Mouse (Mus musculus): ENCODE measurements around the gene Spc25. TPM values are rescaled to one million over a fixed set of nuclear protein-coding genes. Genes with fewer than 3 reads are reported as not detected.

Gene Spc25
- total and polyA plus RNA-seq, 3 experiments: 25.8 to 31.3 TPM; not detected in 1

GRCm38 (mm10) chr2:69224724-69225123 is 18.7 kb upstream of the Spc25 start:
- TF ChIP-seq MEF2A (IDR thresholded peaks at IDR 0.05; ENCODE audit: extremely low read depth, insufficient replicate concordance, low read depth, low read length, poor library complexity, severe bottlenecking): no peak
- TF ChIP-seq ELF1 (IDR thresholded peaks at IDR 0.05; ENCODE audit: low read depth, low read length): no peak
- TF ChIP-seq USF1 (IDR thresholded peaks at IDR 0.05; ENCODE audit: low read depth, low read length): no peak
- no peak for TF ChIP-seq CTCF (IDR thresholded peaks at IDR 0.05 in 2 of 3, conservative IDR thresholded peaks at IDR 0.05 in 1 of 3; ENCODE audit: control insufficient read depth in 1 of 3, insufficient read depth in 1 of 3, low read depth in 2 of 3, low read length in 3 of 3, poor library complexity in 1 of 3, severe bottlenecking in 1 of 3)
- no peak for TF ChIP-seq JUND (IDR thresholded peaks at IDR 0.05; ENCODE audit: low read depth, low read length)
- TF ChIP-seq HCFC1 (IDR thresholded peaks at IDR 0.05; ENCODE audit: low read depth, low read length): no peak
- no peak for TF ChIP-seq POLR2A (IDR thresholded peaks at IDR 0.05; ENCODE audit: control insufficient read depth in 1 of 2, insufficient read depth in 1 of 2, low read depth in 1 of 2, low read length in 2 of 2, poor library complexity in 1 of 2)
- TF ChIP-seq BHLHE40 (IDR thresholded peaks at IDR 0.05; ENCODE audit: borderline replicate concordance, low read depth, low read length): no peak
- TF ChIP-seq GABPA (IDR thresholded peaks at IDR 0.05; ENCODE audit: low read depth, low read length): no peak
- TF ChIP-seq RCOR1 (IDR thresholded peaks at IDR 0.05; ENCODE audit: low read depth, low read length): no peak
- Histone ChIP-seq H3K9me3 (replicated peaks; ENCODE audit: insufficient read depth, low read length) (no peaks in the 10 kb centered on the region), H3K27me3 (ENCODE audit: control insufficient read depth in 1 of 2, insufficient read depth in 2 of 2, low read length in 2 of 2) (no peaks in the 10 kb centered on the region), H3K9ac (ENCODE audit: control insufficient read depth, low read depth, low read length, poor library complexity, severe bottlenecking) (no peak overlapping the region), H3K27ac (ENCODE audit: control insufficient read depth, low read depth, low read length) (no peak overlapping the region), H3K36me3 (ENCODE audit: control insufficient read depth in 1 of 2, insufficient read depth in 2 of 2, low read length in 2 of 2) (no peaks in the 10 kb centered on the region), H3K4me1 (ENCODE audit: control insufficient read depth in 1 of 2, insufficient read depth in 2 of 2, low read length in 2 of 2) (no peaks in the 10 kb centered on the region), H3K79me2 (ENCODE audit: control insufficient read depth, insufficient read depth, low read length, poor library complexity) (no peaks in the 10 kb centered on the region), H3K4me3 (ENCODE audit: control insufficient read depth in 1 of 2, insufficient read depth in 1 of 2, low read depth in 2 of 2, low read length in 2 of 2) (no peak overlapping the region)
- DNase-seq (ENCODE audit: low read depth, low spot score): no peak

- H3K9me3 ChIP-seq (replicated peaks; ENCODE audit: insufficient read depth, low read length): no peaks in the 10 kb centered on the region
- H3K27ac ChIP-seq (ENCODE audit: control insufficient read depth, low read depth, low read length): no peak overlapping the region
- H3K4me3 ChIP-seq (ENCODE audit: control insufficient read depth in 1 of 2, insufficient read depth in 1 of 2, low read depth in 2 of 2, low read length in 2 of 2): no peak overlapping the region
- H3K27me3 ChIP-seq (ENCODE audit: control insufficient read depth in 1 of 2, insufficient read depth in 2 of 2, low read length in 2 of 2): no peaks in the 10 kb centered on the region
- no peaks in the 10 kb centered on the region for H3K36me3 ChIP-seq (ENCODE audit: control insufficient read depth in 1 of 2, insufficient read depth in 2 of 2, low read length in 2 of 2)
- H3K9ac ChIP-seq (ENCODE audit: control insufficient read depth, low read depth, low read length, poor library complexity, severe bottlenecking): no peak overlapping the region
- no peaks in the 10 kb centered on the region for H3K79me2 ChIP-seq (ENCODE audit: control insufficient read depth, insufficient read depth, low read length, poor library complexity)
- TF ChIP-seq RAD21 (IDR thresholded peaks at IDR 0.05; ENCODE audit: low read depth, low read length) (no peak), MAFK (IDR thresholded peaks at IDR 0.05; ENCODE audit: borderline replicate concordance, low read depth, low read length) (no peak), GABPA (IDR thresholded peaks at IDR 0.05; ENCODE audit: low read depth, low read length) (no peak), NELFE (IDR thresholded peaks at IDR 0.05; ENCODE audit: low read depth, low read length) (no peak), E2F4 (IDR thresholded peaks at IDR 0.05; ENCODE audit: borderline replicate concordance, low read depth, low read length) (no peak), MAZ (IDR thresholded peaks at IDR 0.05; ENCODE audit: low read depth, low read length) (no peak), USF1 (IDR thresholded peaks at IDR 0.05; ENCODE audit: low read depth, low read length) (no peak), POLR2A (IDR thresholded peaks at IDR 0.05; ENCODE audit: control insufficient read depth in 1 of 2, insufficient read depth in 1 of 2, low read depth in 1 of 2, low read length in 2 of 2, poor library complexity in 1 of 2) (no peak), ZNF384 (IDR thresholded peaks at IDR 0.05; ENCODE audit: low read depth, low read length) (no peak), RCOR1 (IDR thresholded peaks at IDR 0.05; ENCODE audit: low read depth, low read length) (no peak), MYC (IDR thresholded peaks at IDR 0.05; ENCODE audit: low read depth, low read length) (no peak), KAT2A (conservative IDR thresholded peaks at IDR 0.05; ENCODE audit: low read depth, low read length) (no peak), BHLHE40 (IDR thresholded peaks at IDR 0.05; ENCODE audit: borderline replicate concordance, low read depth, low read length) (no peak), MEF2A (IDR thresholded peaks at IDR 0.05; ENCODE audit: extremely low read depth, insufficient replicate concordance, low read depth, low read length, poor library complexity, severe bottlenecking) (no peak), GATA1 (IDR thresholded peaks at IDR 0.05; ENCODE audit: low read depth, low read length) (no peak)
- H3K4me1 ChIP-seq (ENCODE audit: control insufficient read depth in 1 of 2, insufficient read depth in 2 of 2, low read length in 2 of 2): no peaks in the 10 kb centered on the region
- DNase-seq (ENCODE audit: low read depth, low spot score): no peak
These were observed 16.8 kb upstream of the Spc25 start for GRCm38 (mm10) chr2:69222815-69223214.

Data from MEL (cell line).